Mouse (Mus musculus) MEL (cell line): Measurements from ENCODE around the gene Clcn3. TPM values are rescaled to one million over a fixed set of nuclear protein-coding genes. Genes with fewer than 3 reads are reported as not detected.

Experiments
- DNase-seq: peaks from one replicate; pipeline ENCODE4 v3.0.0; 2011; ENCODE audit warnings: low read depth, low spot score
- H3K27ac ChIP-seq: 2 replicates; pipeline ENCODE4 v1.5.1; 2012; ENCODE audit warnings: low read depth, mild to moderate bottlenecking, control low read depth, low read length, moderate library complexity; ENCODE audit not compliant: control insufficient read depth
- H3K27me3 ChIP-seq, 2 experiments: fragments of 150-350 bp in 1 of 2; sonication (generic) in 1 of 2; 2 replicates each; pipeline ENCODE4 v1.6.1; 2012; ENCODE audit warnings: low read length in 2 of 2, mild to moderate bottlenecking in 2 of 2, improper control_type of control experiment in 1 of 2, moderate library complexity in 1 of 2; ENCODE audit not compliant: insufficient read depth in 2 of 2, control insufficient read depth in 1 of 2
- H3K36me3 ChIP-seq, 2 experiments: 2 replicates each; pipeline ENCODE4 v1.6.1; 2012 to 2014; ENCODE audit warnings: low read length in 2 of 2, improper control_type of control experiment in 1 of 2, inconsistent platforms in 1 of 2, mild to moderate bottlenecking in 1 of 2; ENCODE audit not compliant: insufficient read depth in 2 of 2, control insufficient read depth in 1 of 2
- H3K4me1 ChIP-seq, 2 experiments: fragments of 150-350 bp in 1 of 2; sonication (generic) in 1 of 2; 2 replicates each; pipeline ENCODE4 v1.6.1; 2012; ENCODE audit warnings: low read length in 2 of 2, improper control_type of control experiment in 1 of 2, mild to moderate bottlenecking in 1 of 2; ENCODE audit not compliant: insufficient read depth in 2 of 2, control insufficient read depth in 1 of 2
- H3K4me3 ChIP-seq, 2 experiments: fragments of 150-350 bp in 1 of 2; sonication (generic) in 1 of 2; 2 replicates each; pipeline ENCODE4 v1.5.1; 2012; ENCODE audit warnings: low read depth in 2 of 2, low read length in 2 of 2, mild to moderate bottlenecking in 2 of 2, moderate library complexity in 2 of 2, control low read depth in 1 of 2, improper control_type of control experiment in 1 of 2; ENCODE audit not compliant: control insufficient read depth in 1 of 2, insufficient read depth in 1 of 2
- H3K79me2 ChIP-seq: 2 replicates; pipeline ENCODE4 v1.6.1; 2012; ENCODE audit warnings: mild to moderate bottlenecking, low read length, moderate library complexity; ENCODE audit not compliant: control insufficient read depth, poor library complexity, insufficient read depth
- H3K9ac ChIP-seq: 2 replicates; pipeline ENCODE4 v1.6.1; 2012; ENCODE audit warnings: low read depth, mild to moderate bottlenecking, control low read depth, low read length, moderate library complexity; ENCODE audit not compliant: control insufficient read depth, poor library complexity, severe bottlenecking
- H3K9me3 ChIP-seq: fragments of 150-350 bp; sonication (generic); replicated peaks from 2 replicates; pipeline ENCODE4 v1.6.1; 2012; ENCODE audit warnings: mild to moderate bottlenecking, low read length, improper control_type of control experiment, moderate library complexity; ENCODE audit not compliant: insufficient read depth
- CHD1 ChIP-seq: IDR thresholded peaks from 2 replicates; pipeline ENCODE4 v1.6.1; 2012; ENCODE audit warnings: low read depth, mild to moderate bottlenecking, inconsistent platforms, low read length, improper control_type of control experiment
- CHD2 ChIP-seq: IDR thresholded peaks from 2 replicates; pipeline ENCODE4 v1.6.1; 2011; ENCODE audit warnings: low read length, improper control_type of control experiment
- CTCF ChIP-seq, 3 experiments: IDR thresholded peaks in 2 of 3; conservative IDR thresholded peaks in 1 of 3; 2 replicates each; pipeline ENCODE4 v1.5.1; 2011 to 2012; ENCODE audit warnings: low read length in 3 of 3, low read depth in 2 of 3, mild to moderate bottlenecking in 2 of 3, improper control_type of control experiment in 1 of 3, inconsistent platforms in 1 of 3, mixed read lengths in 1 of 3, moderate library complexity in 1 of 3; ENCODE audit not compliant: control insufficient read depth in 1 of 3, insufficient read depth in 1 of 3, poor library complexity in 1 of 3, severe bottlenecking in 1 of 3
- E2F4 ChIP-seq: IDR thresholded peaks from 2 replicates; pipeline ENCODE4 v1.6.1; 2011; ENCODE audit warnings: low read depth, low read length, improper control_type of control experiment, borderline replicate concordance
- ELF1 ChIP-seq: IDR thresholded peaks from 2 replicates; pipeline ENCODE4 v1.6.1; 2014; ENCODE audit warnings: low read depth, mild to moderate bottlenecking, inconsistent platforms, low read length, improper control_type of control experiment, moderate library complexity
- EP300 ChIP-seq, 2 experiments: IDR thresholded peaks; 2 replicates each; pipeline ENCODE4 v1.6.1; 2011; ENCODE audit warnings: improper control_type of control experiment in 2 of 2, low read length in 2 of 2, low read depth in 1 of 2, mild to moderate bottlenecking in 1 of 2
- ETS1 ChIP-seq: IDR thresholded peaks from 2 replicates; pipeline ENCODE4 v1.6.1; 2012; ENCODE audit warnings: low read depth, mild to moderate bottlenecking, inconsistent platforms, low read length, improper control_type of control experiment, moderate library complexity
- GABPA ChIP-seq: IDR thresholded peaks from 2 replicates; pipeline ENCODE4 v1.6.1; 2012; ENCODE audit warnings: low read depth, mild to moderate bottlenecking, inconsistent platforms, low read length, improper control_type of control experiment, moderate library complexity
- GATA1 ChIP-seq: IDR thresholded peaks from 2 replicates; pipeline ENCODE4 v1.6.1; 2011; ENCODE audit warnings: low read depth, low read length, improper control_type of control experiment
- HCFC1 ChIP-seq: IDR thresholded peaks from 2 replicates; pipeline ENCODE4 v1.6.1; 2012; ENCODE audit warnings: low read depth, mild to moderate bottlenecking, inconsistent platforms, low read length, improper control_type of control experiment, moderate library complexity
- JUND ChIP-seq: IDR thresholded peaks from 2 replicates; pipeline ENCODE4 v1.6.1; 2011; ENCODE audit warnings: low read depth, mild to moderate bottlenecking, improper control_type of control experiment, low read length
- KAT2A ChIP-seq: conservative IDR thresholded peaks from 2 replicates; pipeline ENCODE4 v1.6.1; 2012; ENCODE audit warnings: low read depth, low read length, improper control_type of control experiment, inconsistent platforms
- MAFK ChIP-seq: IDR thresholded peaks from 2 replicates; pipeline ENCODE4 v1.6.1; 2011; ENCODE audit warnings: low read depth, mild to moderate bottlenecking, low read length, improper control_type of control experiment, borderline replicate concordance
- MAX ChIP-seq: IDR thresholded peaks from 2 replicates; pipeline ENCODE4 v1.6.1; 2011; ENCODE audit warnings: low read length, improper control_type of control experiment
- MAZ ChIP-seq: IDR thresholded peaks from 2 replicates; pipeline ENCODE4 v1.6.1; 2012; ENCODE audit warnings: low read depth, mild to moderate bottlenecking, inconsistent platforms, low read length, improper control_type of control experiment
- MEF2A ChIP-seq: IDR thresholded peaks from 2 replicates; pipeline ENCODE4 v1.6.1; 2014; ENCODE audit warnings: low read depth, mild to moderate bottlenecking, inconsistent platforms, low read length, improper control_type of control experiment; ENCODE audit not compliant: poor library complexity, insufficient replicate concordance, severe bottlenecking; ENCODE audit errors: extremely low read depth
- MXI1 ChIP-seq: IDR thresholded peaks from 2 replicates; pipeline ENCODE4 v1.6.1; 2011; ENCODE audit warnings: mild to moderate bottlenecking, low read depth, low read length, improper control_type of control experiment
- MYB ChIP-seq: IDR thresholded peaks from 2 replicates; pipeline ENCODE4 v1.6.1; 2011; ENCODE audit warnings: mild to moderate bottlenecking, low read depth, low read length, improper control_type of control experiment
- MYC ChIP-seq: IDR thresholded peaks from 2 replicates; pipeline ENCODE4 v1.6.1; 2011; ENCODE audit warnings: low read depth, mild to moderate bottlenecking, low read length, improper control_type of control experiment, moderate library complexity
- NELFE ChIP-seq: IDR thresholded peaks from 2 replicates; pipeline ENCODE4 v1.6.1; 2011; ENCODE audit warnings: low read depth, low read length, improper control_type of control experiment
- NRF1 ChIP-seq: IDR thresholded peaks from 2 replicates; pipeline ENCODE4 v1.6.1; 2014; ENCODE audit warnings: low read depth, mild to moderate bottlenecking, inconsistent platforms, low read length, improper control_type of control experiment, moderate library complexity; ENCODE audit not compliant: poor library complexity, insufficient read depth, severe bottlenecking
- POLR2A ChIP-seq, 2 experiments: IDR thresholded peaks; 2 replicates each; pipeline ENCODE4 v1.6.1; 2011 to 2012; ENCODE audit warnings: low read length in 2 of 2, mild to moderate bottlenecking in 2 of 2, control low read depth in 1 of 2, improper control_type of control experiment in 1 of 2, low read depth in 1 of 2, moderate library complexity in 1 of 2; ENCODE audit not compliant: control insufficient read depth in 1 of 2, insufficient read depth in 1 of 2, poor library complexity in 1 of 2
- POLR2AphosphoS2 ChIP-seq: IDR thresholded peaks from 2 replicates; pipeline ENCODE4 v1.6.1; 2011; ENCODE audit warnings: low read length, improper control_type of control experiment
- POLR2AphosphoS5 ChIP-seq: IDR thresholded peaks from 2 replicates; pipeline ENCODE4 v1.6.1; 2012; ENCODE audit warnings: low read depth, borderline replicate concordance, mild to moderate bottlenecking, inconsistent platforms, low read length, moderate library complexity, mixed read lengths
- RAD21 ChIP-seq: IDR thresholded peaks from 2 replicates; pipeline ENCODE4 v1.6.1; 2011; ENCODE audit warnings: mild to moderate bottlenecking, low read depth, low read length, improper control_type of control experiment
- RCOR1 ChIP-seq: IDR thresholded peaks from 2 replicates; pipeline ENCODE4 v1.6.1; 2012; ENCODE audit warnings: low read depth, mild to moderate bottlenecking, inconsistent platforms, low read length, improper control_type of control experiment
- SIN3A ChIP-seq: IDR thresholded peaks from 2 replicates; pipeline ENCODE4 v1.6.1; 2012; ENCODE audit warnings: low read length, improper control_type of control experiment, inconsistent platforms
- SMC3 ChIP-seq: IDR thresholded peaks from 2 replicates; pipeline ENCODE4 v1.6.1; 2011; ENCODE audit warnings: low read depth, low read length, improper control_type of control experiment
- TAL1 ChIP-seq: IDR thresholded peaks from 2 replicates; pipeline ENCODE4 v1.6.1; 2012; ENCODE audit warnings: mild to moderate bottlenecking, inconsistent platforms, low read length, moderate library complexity, mixed read lengths
- TBP ChIP-seq: IDR thresholded peaks from 2 replicates; pipeline ENCODE4 v1.8.0; 2011; ENCODE audit warnings: low read depth, low read length, improper control_type of control experiment
- TCF12 ChIP-seq: IDR thresholded peaks from 2 replicates; pipeline ENCODE4 v1.6.1; 2014; ENCODE audit warnings: low read depth, mild to moderate bottlenecking, inconsistent platforms, low read length, improper control_type of control experiment, moderate library complexity
- UBTF ChIP-seq: IDR thresholded peaks from 2 replicates; pipeline ENCODE4 v1.6.1; 2012; ENCODE audit warnings: low read depth, mild to moderate bottlenecking, inconsistent platforms, low read length, improper control_type of control experiment, moderate library complexity, borderline replicate concordance; ENCODE audit not compliant: insufficient read depth
- USF1 ChIP-seq: IDR thresholded peaks from 2 replicates; pipeline ENCODE4 v1.6.1; 2014; ENCODE audit warnings: low read depth, mild to moderate bottlenecking, inconsistent platforms, low read length, improper control_type of control experiment, moderate library complexity
- USF2 ChIP-seq, 2 experiments: IDR thresholded peaks; 2 replicates each; pipeline ENCODE4 v1.6.1; 2011 to 2012; ENCODE audit warnings: improper control_type of control experiment in 2 of 2, low read length in 2 of 2, borderline replicate concordance in 1 of 2, inconsistent platforms in 1 of 2, low read depth in 1 of 2, mild to moderate bottlenecking in 1 of 2; ENCODE audit not compliant: insufficient read depth in 1 of 2
- ZC3H11A ChIP-seq: IDR thresholded peaks from 2 replicates; pipeline ENCODE4 v1.6.1; 2012; ENCODE audit warnings: low read depth, mild to moderate bottlenecking, inconsistent platforms, low read length, improper control_type of control experiment
- ZKSCAN1 ChIP-seq: IDR thresholded peaks from 2 replicates; pipeline ENCODE4 v1.6.1; 2012; ENCODE audit warnings: low read depth, mild to moderate bottlenecking, inconsistent platforms, low read length, improper control_type of control experiment, moderate library complexity
- ZMIZ1 ChIP-seq: IDR thresholded peaks from 2 replicates; pipeline ENCODE4 v1.6.1; 2012; ENCODE audit warnings: low read depth, mild to moderate bottlenecking, inconsistent platforms, low read length, improper control_type of control experiment, moderate library complexity
- ZNF384 ChIP-seq: IDR thresholded peaks from 2 replicates; pipeline ENCODE4 v1.6.1; 2012; ENCODE audit warnings: low read depth, mild to moderate bottlenecking, inconsistent platforms, low read length, improper control_type of control experiment
- polyA plus RNA-seq, 2 experiments: library from polyadenylated mRNA; stranded (reverse) in 1 of 2; unstranded in 1 of 2; fragments of >175 nt in 1 of 2; fragments of >200 nt in 1 of 2; gene quantifications; 2 replicates each; pipeline versions ENCODE4 v1.2.1 to v1.2.4; 2012; ENCODE audit warnings: low replicate concordance in 2 of 2, low read depth in 1 of 2; ENCODE audit not compliant: insufficient read length in 2 of 2, insufficient read depth in 1 of 2, missing spikeins in 1 of 2
- total RNA-seq: library from RNA; depleted of rRNA; stranded (reverse); fragments of 300-350 nt; gene quantifications from 2 replicates; pipeline ENCODE4 v1.2.3, GENCODE M21; 2012

Clcn3 gene
- total and polyA plus RNA-seq, 3 experiments, result 28.8 to 65.6 (median 33.0) TPM

DNA sequence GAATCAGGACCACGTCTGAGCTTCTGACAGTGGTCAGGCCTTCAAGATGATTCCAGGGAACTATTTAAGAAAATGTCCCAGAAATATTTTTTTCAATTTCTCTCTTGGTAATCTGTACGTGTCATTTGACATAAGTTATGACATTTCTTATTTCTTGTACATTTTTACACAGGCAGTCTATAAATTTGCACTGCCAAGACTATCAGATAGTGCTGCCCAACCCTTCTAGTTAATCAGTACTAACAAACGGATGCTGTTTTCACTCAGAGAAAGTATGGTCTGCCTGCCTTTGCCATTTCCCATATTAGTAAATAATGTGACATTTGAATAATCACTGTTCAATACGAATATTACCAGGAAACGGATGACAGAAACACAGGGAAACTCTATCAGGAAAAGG is 30.3 kb downstream of the Clcn3 start:
- H3K9ac ChIP-seq, result peak overlapping the region; percentile 46
- peak overlapping the region; percentile 27 to 84; a peak in 3 of 4 replicates for H3K4me3 ChIP-seq
- no peaks in the 10 kb centered on the region for H3K9me3 ChIP-seq
- peaks cover 30 to 33% of the 10 kb centered on the region in 2 experiments for H3K4me1 ChIP-seq
- H3K79me2 ChIP-seq, result peaks cover 46% of the 10 kb centered on the region
- peak overlapping the region; percentile 60 for H3K27ac ChIP-seq
- peaks cover 0 to 56% of the 10 kb centered on the region in 2 experiments; a peak in 3 of 4 replicates for H3K36me3 ChIP-seq
- DNase-seq, result peak; percentile 63
- no peaks in the 10 kb centered on the region for H3K27me3 ChIP-seq
- TF ChIP-seq HCFC1 (0 out of 2 replicates have a peak, but pooled peaks have one; percentile 36), TCF12 (peak; percentile 51; the same call in 1 of the 2 replicates), SIN3A (peak; percentile 88), MAX (no peak), ZNF384 (no peak), RAD21 (no peak), EP300 (IDR thresholded peaks at IDR 0.05; ENCODE audit: low read depth in 1 of 2, low read length in 2 of 2) (peak; percentile 52 to 78; a peak in 2 of 4 replicates), POLR2AphosphoS2 (0 out of 2 replicates have a peak, but pooled peaks have one; percentile 10), KAT2A (no peak), GATA1 (peak; percentile 63), ZKSCAN1 (no peak), MYB (no peak), JUND (no peak), ZC3H11A (no peak), CTCF (IDR thresholded peaks at IDR 0.05 in 2 of 3, conservative IDR thresholded peaks at IDR 0.05 in 1 of 3; ENCODE audit: control insufficient read depth in 1 of 3, insufficient read depth in 1 of 3, low read depth in 2 of 3, low read length in 3 of 3, poor library complexity in 1 of 3, severe bottlenecking in 1 of 3) (no peak), MAZ (no peak), GABPA (no peak), MYC (no peak), NELFE (no peak; the same call in 1 of the 2 replicates), CHD1 (no peak), UBTF (no peak), USF2 (IDR thresholded peaks at IDR 0.05; ENCODE audit: borderline replicate concordance in 1 of 2, insufficient read depth in 1 of 2, low read depth in 1 of 2, low read length in 2 of 2) (no peak), SMC3 (no peak), E2F4 (no peak), POLR2AphosphoS5 (no peak), TAL1 (no peak), POLR2A (IDR thresholded peaks at IDR 0.05; ENCODE audit: control insufficient read depth in 1 of 2, insufficient read depth in 1 of 2, low read depth in 1 of 2, low read length in 2 of 2, poor library complexity in 1 of 2) (no peak), ETS1 (peak; percentile 77), ZMIZ1 (no peak), MAFK (no peak), USF1 (no peak), RCOR1 (peak; percentile 66), TBP (no peak), ELF1 (no peak), NRF1 (no peak), MEF2A (no peak), CHD2 (no peak), MXI1 (peak; percentile 78)
